Mouse (Mus musculus): ENCODE measurements around the gene Fndc5.

DNA sequence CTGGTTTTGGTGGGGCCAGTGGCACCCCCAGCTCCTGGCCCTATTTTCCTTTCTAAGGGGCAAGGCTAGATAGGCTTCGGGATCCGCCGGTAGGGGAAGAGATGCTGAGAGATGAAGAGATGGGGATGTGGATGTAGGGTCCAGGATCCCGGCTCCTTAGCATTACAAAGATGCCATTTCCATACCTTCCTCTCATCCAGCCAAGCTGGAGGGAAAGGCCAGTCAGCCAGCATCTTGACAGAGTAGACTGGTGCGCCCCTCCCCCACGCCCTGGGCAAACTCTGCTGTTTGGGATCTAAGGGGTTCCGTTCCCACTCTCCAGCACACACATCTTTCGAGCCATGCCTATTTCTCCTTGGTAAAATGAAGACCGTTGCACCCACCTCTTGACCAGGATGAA lies 30.7 kb upstream of the Fndc5 start:
- TF ChIP-seq POLR2A (IDR thresholded peaks at IDR 0.05; ENCODE audit: borderline replicate concordance, extremely low read depth, insufficient read depth, insufficient read length, poor library complexity, severe bottlenecking) (no peak), CTCF (IDR thresholded peaks at IDR 0.05; ENCODE audit: borderline replicate concordance, extremely low read depth, insufficient read depth, insufficient read length) (no peak)
